Mouse (Mus musculus): ENCODE results near the gene Ocln. TPM values are rescaled to one million over a fixed set of nuclear protein-coding genes. Genes with fewer than 3 reads are reported as not detected.
"Not testable (repeated sequence)": the region's sequence is repeated elsewhere in the genome, so short reads cannot be mapped to it uniquely, and the experiment has no call there.

Ocln gene
- polyA plus RNA-seq, 1 experiment from 2014 or later = 2.8 TPM

- Histone ChIP-seq H3K27ac (no peak overlapping the region), H3K4me2 (no peak overlapping the region), H3K4me1 (no peaks in the 10 kb centered on the region), H3K4me3 (no peak overlapping the region), H3K27me3 (no peaks in the 10 kb centered on the region), H3K9ac (no peak overlapping the region), H3K36me3 (ENCODE audit: poor library complexity, severe bottlenecking) (peaks cover 31% of the 10 kb centered on the region), H3K9me3 (replicated peaks) (no peaks in the 10 kb centered on the region)
- ATAC-seq = no peak
- WGBS = 66% methylated on average over 3 of the region's 3 CpGs
These were observed 91.2 kb downstream of the Ocln start for GRCm38 (mm10) chr13:100461336-100461735.

GRCm38 (mm10) chr13:100452415-100453127 is 99.9 kb downstream of the Ocln start, which contains the start of gene Naip1:
Naip1 (minus strand) TSS chr13:100452869.
- not testable (repeated sequence) for H3K4me2 ChIP-seq; H3K4me1 ChIP-seq; H3K27ac ChIP-seq; H3K27me3 ChIP-seq; H3K36me3 ChIP-seq (ENCODE audit: poor library complexity, severe bottlenecking); H3K9ac ChIP-seq; H3K9me3 ChIP-seq (replicated peaks); ATAC-seq; H3K4me3 ChIP-seq
- WGBS = 84% methylated on average over 8 of the region's 8 CpGs

GRCm38 (mm10) chr13:100449495-100449894 is 103.0 kb downstream of the Ocln start:
- WGBS = 86% methylated on average over 1 of the region's 1 CpGs
- H3K4me3 ChIP-seq = no peak overlapping the region
- ATAC-seq = no peak
- no peaks in the 10 kb centered on the region for H3K4me1 ChIP-seq
- H3K27me3 ChIP-seq = no peaks in the 10 kb centered on the region
- no peak overlapping the region for H3K4me2 ChIP-seq
- H3K9me3 ChIP-seq (replicated peaks) = no peaks in the 10 kb centered on the region
- no peak overlapping the region for H3K27ac ChIP-seq
- H3K36me3 ChIP-seq (ENCODE audit: poor library complexity, severe bottlenecking) = no peaks in the 10 kb centered on the region
- H3K9ac ChIP-seq = no peak overlapping the region

Other genes with a start within 250 kb of the Ocln start
- gene Naip6, start 235.0 kb downstream of the Ocln start, polyA plus RNA-seq (2015; fragmentation: Nextera tagmentation; extraction: Ambion mirVana) = 0.03 and 0.08 TPM in 2 replicates
- not detected in 2 replicates for gene Naip1, start 99.8 kb downstream of the Ocln start, polyA plus RNA-seq (2015; fragmentation: Nextera tagmentation; extraction: Ambion mirVana)
- gene Gtf2h2, start 60.1 kb downstream of the Ocln start, polyA plus RNA-seq (2015; fragmentation: Nextera tagmentation; extraction: Ambion mirVana) = 72.1 and 77.1 TPM in 2 replicates
- 1.1 TPM in 2 replicates for gene Marveld2, start 64.3 kb upstream of the Ocln start, polyA plus RNA-seq (2015; fragmentation: Nextera tagmentation; extraction: Ambion mirVana)
- 368 and 379 TPM in 2 replicates for gene Ak6, start 98.3 kb upstream of the Ocln start, polyA plus RNA-seq (2015; fragmentation: Nextera tagmentation; extraction: Ambion mirVana)
- gene Rad17, start 98.3 kb upstream of the Ocln start, polyA plus RNA-seq (2015; fragmentation: Nextera tagmentation; extraction: Ambion mirVana) = 23.0 and 24.4 TPM in 2 replicates
- 19.2 and 24.7 TPM in 2 replicates for gene Taf9, start 98.9 kb upstream of the Ocln start, polyA plus RNA-seq (2015; fragmentation: Nextera tagmentation; extraction: Ambion mirVana)
- gene Ccdc125, start 117.0 kb upstream of the Ocln start, polyA plus RNA-seq (2015; fragmentation: Nextera tagmentation; extraction: Ambion mirVana) = 1.9 and 2.3 TPM in 2 replicates
- gene Cdk7, start 178.2 kb upstream of the Ocln start, polyA plus RNA-seq (2015; fragmentation: Nextera tagmentation; extraction: Ambion mirVana) = 59.0 and 62.8 TPM in 2 replicates
- gene Mrps36, start 191.9 kb upstream of the Ocln start, polyA plus RNA-seq (2015; fragmentation: Nextera tagmentation; extraction: Ambion mirVana) = 128 and 142 TPM in 2 replicates
- 33.8 and 34.6 TPM in 2 replicates for gene Cenph, start 223.2 kb upstream of the Ocln start, polyA plus RNA-seq (2015; fragmentation: Nextera tagmentation; extraction: Ambion mirVana)
- gene Ccnb1, start 233.9 kb upstream of the Ocln start, polyA plus RNA-seq (2015; fragmentation: Nextera tagmentation; extraction: Ambion mirVana) = 273 and 294 TPM in 2 replicates

All from forebrain, embryonic 13.5 days (tissue).